Mouse (Mus musculus) heart, adult 2 months (tissue): ENCODE measurements around the gene Glrx2. TPM values are rescaled to one million over a fixed set of nuclear protein-coding genes. Genes with fewer than 3 reads are reported as not detected.

Experiments
- DNase-seq, 2 experiments: peaks; one replicate each; pipeline ENCODE4 v3.0.0; 2021
- H3K27ac ChIP-seq: fragments of 200-600 bp; 2 replicates; pipeline ENCODE4 v1.8.1; 2022
- H3K27me3 ChIP-seq: fragments of 200-500 bp; 2 replicates; pipeline ENCODE4 v1.6.1; 2012; ENCODE audit warnings: mild to moderate bottlenecking, low read length, inconsistent platforms, mixed read lengths; ENCODE audit not compliant: control insufficient read depth, insufficient read depth
- H3K36me3 ChIP-seq: fragments of 200-500 bp; 2 replicates; pipeline ENCODE4 v1.6.1; 2012; ENCODE audit warnings: low read length, inconsistent platforms; ENCODE audit not compliant: control insufficient read depth, insufficient read depth
- H3K4me1 ChIP-seq: fragments of 200-500 bp; 2 replicates; pipeline ENCODE4 v1.6.1; 2011; ENCODE audit warnings: low read length; ENCODE audit not compliant: control insufficient read depth, insufficient read depth
- H3K4me3 ChIP-seq: fragments of 200-600 bp; 2 replicates; pipeline ENCODE4 v1.8.1; 2022
- H3K79me2 ChIP-seq: fragments of 200-500 bp; replicated peaks from 2 replicates; pipeline ENCODE4 v1.6.1; 2012; ENCODE audit warnings: mild to moderate bottlenecking, inconsistent platforms, low read length, moderate library complexity, mixed read lengths; ENCODE audit not compliant: control insufficient read depth, insufficient read depth
- H3K9ac ChIP-seq: fragments of 200-500 bp; 2 replicates; pipeline ENCODE4 v1.6.1; 2012; ENCODE audit warnings: low read depth, mild to moderate bottlenecking, control low read depth, inconsistent platforms, low read length, mixed read lengths
- CTCF ChIP-seq: fragments of 200-600 bp; IDR thresholded peaks from 2 replicates; pipeline ENCODE4 v1.8.1; 2022; ENCODE audit warnings: antibody characterized with exemption, mild to moderate bottlenecking, moderate library complexity
- EP300 ChIP-seq: fragments of 200-500 bp; IDR thresholded peaks from 2 replicates; pipeline ENCODE4 v1.6.1; 2011; ENCODE audit warnings: low read depth, low read length, control low read depth; ENCODE audit not compliant: insufficient read depth
- POLR2A ChIP-seq: fragments of 200-500 bp; IDR thresholded peaks from 2 replicates; pipeline ENCODE4 v1.6.1; 2011; ENCODE audit warnings: mild to moderate bottlenecking, low read depth, low read length, control low read depth; ENCODE audit not compliant: insufficient read depth
- WGBS: fragments of 180-500 bp; shearing (Covaris S2); methylation state at CpG from one replicate; pipeline ENCODE4 v1.1.7; 2018; 5-methylcytosine and 5-hydroxymethylcytosine counted together
- intact Hi-C: fragments of 180-260 bp; cut with DNase I; formaldehyde crosslinking; loops from one replicate; pipeline ENCODE4 v1.15.1; 2025
- polyA plus RNA-seq: library from polyadenylated mRNA; depleted of rRNA; stranded (reverse); fragments of >200 nt; gene quantifications from 2 replicates; pipeline ENCODE4 v1.2.3, GENCODE M21; 2012
- total RNA-seq, 2 experiments: library from RNA; stranded (reverse); gene quantifications; 2 replicates each; pipeline ENCODE4 v1.2.3; 2021

Gene Glrx2
- total and polyA plus RNA-seq, 3 experiments, result 18.2 to 77.1 (median 68.6) TPM

DNA sequence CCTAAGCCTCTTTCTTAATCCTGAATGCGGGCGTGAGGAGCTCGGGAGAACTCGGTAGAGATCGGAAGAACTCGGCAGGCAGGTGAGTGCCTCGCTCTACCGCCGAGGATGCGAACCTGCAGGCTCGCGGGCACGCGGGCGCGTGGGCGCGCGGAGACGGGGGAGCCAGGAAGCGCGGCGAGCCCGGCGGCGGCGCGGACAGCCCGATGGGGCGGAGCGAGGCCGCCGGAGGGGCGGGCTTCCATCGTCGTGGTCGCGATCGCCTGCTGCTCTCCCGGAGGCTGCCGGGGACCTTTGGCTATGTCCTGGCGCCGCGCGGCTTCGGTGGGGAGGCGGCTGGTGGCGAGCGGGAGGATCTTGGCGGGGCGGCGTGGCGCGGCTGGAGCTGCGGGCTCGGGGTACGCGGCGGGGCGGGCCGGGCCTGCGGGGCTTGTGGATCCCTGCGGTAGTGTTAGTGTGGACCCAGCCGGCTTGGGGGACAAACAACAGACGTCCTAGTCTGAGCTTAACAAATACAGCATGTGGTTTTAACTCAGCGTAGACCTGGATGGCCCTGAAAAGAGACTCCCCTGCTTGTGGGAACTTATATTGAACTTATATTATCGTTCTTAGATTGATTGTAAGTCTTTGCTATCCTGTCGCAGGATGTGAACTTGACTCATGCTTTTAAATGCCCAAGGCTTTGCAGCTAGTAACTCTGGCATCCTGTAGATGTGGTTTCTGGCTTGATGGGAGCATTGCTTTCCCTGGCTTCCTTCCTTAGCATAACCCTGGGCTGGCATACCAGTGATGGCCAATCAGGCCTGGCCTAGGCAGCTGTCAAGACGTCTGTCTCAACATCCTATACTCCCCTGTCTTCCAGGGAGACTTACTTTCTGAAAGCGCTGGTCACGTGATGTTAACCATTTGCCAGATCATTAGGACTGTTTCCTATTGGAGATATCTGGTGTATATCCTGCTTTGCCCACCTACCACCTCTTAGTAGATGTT, 23.5 kb downstream of the Glrx2 start:
- Histone ChIP-seq H3K9ac (peak overlapping the region; percentile 97), H3K36me3 (no peaks in the 10 kb centered on the region; the same call in 1 of the 2 replicates), H3K4me1 (peaks cover 2% of the 10 kb centered on the region), H3K79me2 (no peaks in the 10 kb centered on the region; the same call in 1 of the 2 replicates), H3K27me3 (no peaks in the 10 kb centered on the region), H3K27ac (peak overlapping the region; percentile 71), H3K4me3 (peak overlapping the region; percentile 68)
- DNase-seq, result peak; percentile 92
- intact Hi-C loops, result loop anchor here (1.0 kb wide), 1 partner anchor 37 kb away; the partner anchor contains the start of gene Cdc73
- no peak for TF ChIP-seq EP300
- 0 out of 2 replicates have a peak, but pooled peaks have one; percentile 51 for TF ChIP-seq POLR2A
- TF ChIP-seq CTCF, result peak; percentile 14; the same call in 1 of the 2 replicates
- WGBS, result under 1% methylated on average over 71 of the region's 71 CpGs

DNA sequence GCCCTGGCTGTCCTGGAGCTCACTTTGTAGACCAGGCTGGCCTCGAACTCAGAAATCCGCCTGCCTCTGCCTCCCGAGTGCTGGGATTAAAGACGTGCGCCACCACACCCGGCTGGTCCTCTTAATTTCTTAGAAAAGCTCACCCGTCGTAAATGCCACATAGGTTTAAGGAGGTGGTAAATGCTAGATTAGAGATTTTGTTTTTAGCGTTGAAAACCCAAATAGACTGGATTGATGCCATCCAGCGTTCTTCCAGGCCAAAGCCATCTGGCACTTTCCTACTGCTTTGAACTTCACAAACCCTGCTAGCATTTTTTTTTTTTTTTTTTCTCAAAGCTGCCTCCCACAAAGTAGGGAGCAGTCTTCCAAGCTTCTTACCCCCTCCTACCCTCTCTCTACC, 24.4 kb downstream of the Glrx2 start:
- Histone ChIP-seq H3K4me1 (peaks cover 2% of the 10 kb centered on the region), H3K36me3 (no peaks in the 10 kb centered on the region; the same call in 1 of the 2 replicates), H3K27ac (no peak overlapping the region), H3K4me3 (no peak overlapping the region), H3K79me2 (no peaks in the 10 kb centered on the region; the same call in 1 of the 2 replicates), H3K9ac (no peak overlapping the region), H3K27me3 (no peaks in the 10 kb centered on the region)
- intact Hi-C loops, result no loop called here
- DNase-seq, result no peak
- no peak for TF ChIP-seq POLR2A
- TF ChIP-seq EP300, result no peak
- TF ChIP-seq CTCF, result no peak
- 89% methylated on average over 10 of the region's 10 CpGs for WGBS

DNA sequence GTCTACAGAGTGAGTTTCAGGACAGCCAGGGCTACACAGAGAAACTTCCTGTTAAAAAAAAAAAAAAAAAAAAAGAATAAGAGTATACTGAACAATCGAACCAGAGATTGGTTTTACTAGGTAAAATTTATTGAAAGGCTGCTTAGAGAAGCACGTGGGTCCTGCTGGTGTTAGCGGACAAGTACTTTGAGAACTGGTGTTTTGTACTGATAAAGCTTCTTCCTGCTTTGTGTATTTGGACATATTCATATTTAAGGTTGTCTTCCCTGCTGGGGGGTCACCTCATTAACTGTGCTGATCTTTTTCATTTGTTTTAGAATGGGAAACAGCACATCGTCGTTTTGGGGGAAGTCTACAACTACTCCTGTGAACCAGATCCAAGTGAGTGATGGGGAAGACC, 25.2 kb downstream of the Glrx2 start:
- intact Hi-C loops, result no loop called here
- WGBS, result 84% methylated on average over 5 of the region's 5 CpGs
- TF ChIP-seq EP300 (no peak), CTCF (no peak), POLR2A (no peak)

DNA sequence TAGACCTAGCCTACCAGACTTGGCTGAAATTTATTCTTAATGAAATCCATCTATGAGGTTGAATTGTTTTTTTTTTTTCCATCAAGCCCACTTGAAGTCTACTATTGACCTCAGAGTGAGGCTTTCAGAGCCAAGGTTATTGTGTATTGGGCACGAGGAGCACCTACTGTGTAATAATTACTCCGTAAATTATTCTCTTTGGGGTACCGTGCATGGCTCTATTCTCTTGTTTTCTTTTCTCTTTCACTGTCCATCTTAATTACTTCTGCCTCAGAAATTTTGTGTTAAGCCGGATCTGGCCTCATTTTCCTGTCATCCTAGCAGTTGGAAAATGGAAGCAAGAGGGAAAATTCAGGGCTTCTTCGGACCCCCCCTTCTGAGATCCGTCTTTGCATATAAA, 26.0 kb downstream of the Glrx2 start:
- Histone ChIP-seq H3K27me3 (no peaks in the 10 kb centered on the region), H3K4me3 (no peak overlapping the region), H3K36me3 (no peaks in the 10 kb centered on the region; the same call in 1 of the 2 replicates), H3K9ac (no peak overlapping the region), H3K4me1 (peaks cover 2% of the 10 kb centered on the region), H3K79me2 (no peaks in the 10 kb centered on the region; the same call in 1 of the 2 replicates), H3K27ac (no peak overlapping the region)
- TF ChIP-seq EP300, result no peak
- TF ChIP-seq CTCF, result no peak
- intact Hi-C loops, result no loop called here
- WGBS, result 97% methylated on average over 6 of the region's 6 CpGs
- DNase-seq, result no peak

More for the DNA sequence above, 25.2 kb downstream of the Glrx2 start:
- no peaks in the 10 kb centered on the region for H3K27me3 ChIP-seq
- H3K79me2 ChIP-seq, result no peaks in the 10 kb centered on the region; the same call in 1 of the 2 replicates
- no peak overlapping the region for H3K27ac ChIP-seq
- no peaks in the 10 kb centered on the region; the same call in 1 of the 2 replicates for H3K36me3 ChIP-seq
- no peak for DNase-seq
- H3K9ac ChIP-seq, result no peak overlapping the region
- peaks cover 2% of the 10 kb centered on the region for H3K4me1 ChIP-seq
- no peak overlapping the region for H3K4me3 ChIP-seq

DNA sequence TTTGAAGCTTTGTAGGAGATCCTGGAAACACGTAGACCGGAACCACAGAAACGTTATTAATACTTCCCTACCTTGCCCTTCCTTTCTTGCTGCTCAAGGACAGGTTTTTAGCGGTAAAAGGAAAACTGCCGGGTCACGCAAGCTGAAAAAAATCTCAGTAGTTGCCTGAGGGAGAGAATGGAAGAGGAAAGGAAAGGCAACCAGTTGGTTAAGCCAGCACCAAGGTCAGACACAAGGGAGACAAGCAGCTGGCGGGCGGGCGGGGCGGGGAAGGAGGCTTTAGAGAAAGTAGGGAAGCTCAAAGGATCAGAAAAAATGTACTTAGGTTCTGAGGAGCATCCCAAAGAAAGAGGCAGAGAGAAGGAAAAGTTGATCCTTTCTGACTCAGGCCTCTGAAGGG, 29.7 kb downstream of the Glrx2 start:
- intact Hi-C loops, result no loop called here
- TF ChIP-seq CTCF (no peak), EP300 (no peak), POLR2A (no peak)
- Histone ChIP-seq H3K27me3 (no peaks in the 10 kb centered on the region), H3K4me1 (no peaks in the 10 kb centered on the region; the same call in 1 of the 2 replicates), H3K27ac (no peak overlapping the region), H3K9ac (no peak overlapping the region), H3K36me3 (no peaks in the 10 kb centered on the region; the same call in 1 of the 2 replicates), H3K79me2 (no peaks in the 10 kb centered on the region; the same call in 1 of the 2 replicates), H3K4me3 (no peak overlapping the region)
- WGBS, result 88% methylated on average over 10 of the region's 10 CpGs
- no peak for DNase-seq

DNA sequence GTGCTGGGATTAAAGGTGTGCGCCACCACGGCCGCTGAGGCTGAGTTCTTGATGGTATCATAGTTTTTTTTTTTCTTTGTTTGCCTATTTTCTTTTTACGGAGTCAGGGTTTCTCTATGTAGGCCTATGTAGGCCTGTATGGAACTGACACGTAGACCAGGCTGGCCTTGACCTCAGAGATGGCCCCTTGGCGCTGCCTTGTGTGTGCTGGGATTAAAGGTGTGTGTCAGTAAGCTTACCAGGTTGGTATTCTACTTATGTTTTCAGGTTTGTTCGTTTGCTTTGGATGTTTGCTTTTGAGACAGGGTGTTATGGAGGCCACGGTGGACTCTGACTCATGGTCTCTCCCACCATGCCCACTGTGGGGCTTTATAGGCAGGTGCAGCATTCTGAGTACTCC, 46.0 kb downstream of the Glrx2 start:
- Histone ChIP-seq H3K4me3 (no peak overlapping the region), H3K79me2 (no peaks in the 10 kb centered on the region), H3K9ac (no peak overlapping the region), H3K36me3 (peaks cover 2% of the 10 kb centered on the region; the same call in 1 of the 2 replicates), H3K4me1 (no peaks in the 10 kb centered on the region), H3K27ac (no peak overlapping the region), H3K27me3 (no peaks in the 10 kb centered on the region)
- 94% methylated on average over 8 of the region's 8 CpGs for WGBS
- TF ChIP-seq POLR2A, result no peak
- TF ChIP-seq EP300, result no peak
- TF ChIP-seq CTCF, result no peak
- no peak for DNase-seq
- intact Hi-C loops, result no loop called here
